Mouse (Mus musculus) embryonic facial prominence, embryonic 13.5 days (tissue): ENCODE measurements around the gene Acsbg2. TPM values are rescaled to one million over a fixed set of nuclear protein-coding genes. Genes with fewer than 3 reads are reported as not detected.

Experiments used
- ATAC-seq: fragments of 200-750 bp; cut with Nextera tagmentation; 2 replicates; pipeline ENCODE4 v1.8.0; 2017; ENCODE audit warnings: low read depth; ENCODE audit not compliant: insufficient number of reproducible peaks, insufficient read depth, low FRiP score, low TSS enrichment
- H3K27ac ChIP-seq: fragments of 300-500 bp; sonication (generic); 2 replicates; pipeline ENCODE4 v1.5.1; 2015; ENCODE audit warnings: moderate library complexity, mild to moderate bottlenecking, inconsistent platforms
- H3K27me3 ChIP-seq: fragments of 300-500 bp; sonication (generic); 2 replicates; pipeline ENCODE4 v1.6.1; 2015; ENCODE audit warnings: mild to moderate bottlenecking, inconsistent platforms
- H3K36me3 ChIP-seq: fragments of 300-500 bp; sonication (generic); 2 replicates; pipeline ENCODE4 v1.6.1; 2015; ENCODE audit warnings: mild to moderate bottlenecking, inconsistent platforms
- H3K4me1 ChIP-seq: fragments of 300-500 bp; sonication (generic); 2 replicates; pipeline ENCODE4 v1.6.1; 2015; ENCODE audit warnings: inconsistent platforms
- H3K4me2 ChIP-seq: fragments of 300-500 bp; sonication (generic); 2 replicates; pipeline ENCODE4 v1.6.1; 2015; ENCODE audit warnings: moderate library complexity, mild to moderate bottlenecking, inconsistent platforms
- H3K4me3 ChIP-seq: fragments of 300-500 bp; sonication (generic); 2 replicates; pipeline ENCODE4 v1.5.1; 2015; ENCODE audit warnings: mild to moderate bottlenecking, inconsistent platforms
- H3K9ac ChIP-seq: fragments of 300-500 bp; sonication (generic); 2 replicates; pipeline ENCODE4 v1.6.1; 2015; ENCODE audit warnings: mild to moderate bottlenecking, inconsistent platforms
- H3K9me3 ChIP-seq: fragments of 300-500 bp; sonication (generic); 2 replicates; pipeline ENCODE4 v1.6.1; 2016; ENCODE audit warnings: inconsistent platforms
- WGBS: fragments of 180-500 bp; shearing (Covaris S2); methylation state at CpG from one replicate; pipeline ENCODE4 v1.1.7; 2015; ENCODE audit warnings: mixed read lengths; 5-methylcytosine and 5-hydroxymethylcytosine counted together
- polyA plus RNA-seq: library from polyadenylated mRNA; unstranded; fragments of >200 nt; fragmentation: Nextera tagmentation; extraction: Ambion mirVana; gene quantifications from 2 replicates; pipeline ENCODE4 v1.2.1, GENCODE M21; 2015

Acsbg2 gene
- polyA plus RNA-seq, 1 experiment from 2014 or later: not detected

DNA sequence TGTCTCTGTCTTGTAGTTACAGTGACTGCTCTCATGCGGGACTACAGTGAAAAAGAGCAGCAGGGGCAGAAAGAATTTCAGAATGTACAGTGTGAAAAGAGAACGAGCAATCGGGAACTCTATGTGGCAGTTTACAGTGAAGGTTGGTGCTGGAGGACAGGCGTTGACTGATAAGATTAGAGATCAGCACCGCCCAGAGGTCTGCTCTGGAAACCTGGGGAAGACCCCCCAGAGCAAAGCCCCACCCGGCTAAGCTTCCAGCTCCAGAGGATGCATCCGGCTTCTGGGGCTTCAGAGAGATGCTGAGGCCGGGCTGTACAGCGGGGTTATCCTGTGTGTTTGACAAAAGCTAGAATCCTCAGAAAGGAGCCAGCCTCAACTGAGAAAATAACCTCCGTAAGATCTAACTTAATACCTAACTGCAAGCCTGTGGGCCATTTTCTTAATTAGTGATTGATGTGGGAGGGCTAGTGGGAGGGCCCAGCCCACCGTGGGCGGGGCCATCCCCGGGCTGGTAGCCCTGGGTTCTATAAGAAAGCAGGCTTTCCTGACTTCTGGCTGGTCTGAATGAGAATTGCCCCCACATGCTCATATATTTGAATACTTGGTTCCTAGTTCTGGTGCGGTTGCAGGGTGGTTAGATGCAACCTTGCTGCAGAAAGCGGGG, 3.8 kb downstream of the Acsbg2 start:
- H3K9ac ChIP-seq: no peak overlapping the region
- H3K9me3 ChIP-seq: peaks cover 6% of the 10 kb centered on the region
- H3K36me3 ChIP-seq: no peaks in the 10 kb centered on the region
- no peak for ATAC-seq
- H3K27ac ChIP-seq: no peak overlapping the region
- no peak overlapping the region for H3K4me2 ChIP-seq
- 72% methylated on average over 15 of the region's 15 CpGs for WGBS
- H3K4me3 ChIP-seq: no peak overlapping the region
- no peaks in the 10 kb centered on the region for H3K27me3 ChIP-seq
- H3K4me1 ChIP-seq: peaks cover 3% of the 10 kb centered on the region; the same call in 1 of the 2 replicates

DNA sequence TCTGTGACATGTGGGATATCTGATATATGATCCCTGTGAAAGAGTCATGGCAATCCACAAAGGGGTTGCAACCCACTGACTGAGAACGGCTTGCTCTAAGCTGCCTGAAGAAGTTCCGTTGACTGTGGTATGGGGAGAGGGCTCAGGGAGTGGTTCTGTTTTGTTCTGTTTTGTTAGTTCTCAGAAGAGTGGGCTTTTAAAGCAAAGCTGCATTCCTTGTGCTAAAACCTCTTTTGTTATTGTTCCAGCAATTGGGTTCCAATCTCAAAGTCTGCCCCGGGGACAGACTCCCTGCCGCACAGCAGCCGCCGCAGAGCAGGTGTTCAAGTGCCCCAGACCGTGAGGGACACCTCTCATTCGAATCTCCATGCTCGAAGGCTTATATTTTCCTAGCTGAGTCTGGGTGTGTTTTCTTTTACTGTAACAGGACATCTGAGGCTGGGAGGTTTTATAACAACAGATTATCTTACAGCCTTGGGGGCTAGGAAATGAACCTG, 4.7 kb downstream of the Acsbg2 start:
- no peaks in the 10 kb centered on the region for H3K27me3 ChIP-seq
- no peaks in the 10 kb centered on the region for H3K36me3 ChIP-seq
- H3K4me1 ChIP-seq: peaks cover 3% of the 10 kb centered on the region; the same call in 1 of the 2 replicates
- 37% methylated on average over 9 of the region's 9 CpGs for WGBS
- no peak overlapping the region for H3K27ac ChIP-seq
- no peak for ATAC-seq
- no peak overlapping the region for H3K4me2 ChIP-seq
- no peak overlapping the region for H3K4me3 ChIP-seq
- H3K9me3 ChIP-seq: peaks cover 6% of the 10 kb centered on the region
- no peak overlapping the region for H3K9ac ChIP-seq

DNA sequence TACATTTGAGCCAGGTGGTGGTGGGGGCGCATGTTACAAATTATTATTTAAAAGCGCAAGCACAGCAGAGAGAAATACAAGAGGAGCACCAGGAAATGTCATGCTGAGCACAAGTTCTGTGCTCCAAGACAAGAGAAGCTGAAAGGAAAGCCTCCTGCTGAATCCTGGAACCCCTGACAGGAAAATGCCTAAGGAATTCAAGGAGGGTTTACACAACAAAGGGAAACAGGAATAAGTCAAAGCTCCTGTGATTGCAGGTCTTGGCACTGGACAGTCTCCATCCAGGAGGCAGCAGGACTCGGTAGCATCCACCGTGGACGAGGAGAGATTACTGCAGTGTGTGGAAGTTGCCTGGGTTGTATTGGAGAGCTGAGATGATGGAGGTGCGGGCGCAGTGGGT, 8.2 kb downstream of the Acsbg2 start:
- Histone ChIP-seq H3K4me2 (no peak overlapping the region), H3K36me3 (no peaks in the 10 kb centered on the region), H3K9ac (no peak overlapping the region), H3K4me3 (no peak overlapping the region), H3K9me3 (peaks cover 6% of the 10 kb centered on the region), H3K4me1 (peaks cover 3% of the 10 kb centered on the region; the same call in 1 of the 2 replicates), H3K27ac (no peak overlapping the region), H3K27me3 (no peaks in the 10 kb centered on the region)
- no peak for ATAC-seq
- WGBS: 73% methylated on average over 7 of the region's 7 CpGs

DNA sequence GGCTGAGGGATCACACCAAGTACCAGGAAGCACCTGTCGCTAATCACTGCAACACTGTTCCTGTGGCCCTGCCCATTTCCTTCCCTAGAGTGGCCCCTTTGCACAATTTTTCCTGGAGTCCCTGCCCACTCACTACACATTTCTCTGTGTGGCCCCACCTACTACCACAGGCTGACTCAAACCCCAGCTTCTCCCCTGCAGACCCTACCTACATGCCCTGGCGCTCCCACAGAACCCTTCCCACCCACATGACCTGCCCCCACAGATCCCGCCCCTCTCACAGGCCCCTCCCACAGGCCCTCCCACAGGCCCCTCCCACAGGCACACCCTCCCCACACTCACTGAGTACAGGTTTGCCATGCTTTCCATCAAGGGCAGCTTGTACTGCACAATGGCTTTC, 13.1 kb downstream of the Acsbg2 start:
- Histone ChIP-seq H3K36me3 (no peaks in the 10 kb centered on the region), H3K9me3 (no peaks in the 10 kb centered on the region), H3K9ac (no peak overlapping the region), H3K27me3 (no peaks in the 10 kb centered on the region), H3K27ac (no peak overlapping the region), H3K4me3 (no peak overlapping the region), H3K4me2 (no peak overlapping the region), H3K4me1 (peaks cover 3% of the 10 kb centered on the region; the same call in 1 of the 2 replicates)
- WGBS: 55% methylated on average over 3 of the region's 3 CpGs
- no peak for ATAC-seq

DNA sequence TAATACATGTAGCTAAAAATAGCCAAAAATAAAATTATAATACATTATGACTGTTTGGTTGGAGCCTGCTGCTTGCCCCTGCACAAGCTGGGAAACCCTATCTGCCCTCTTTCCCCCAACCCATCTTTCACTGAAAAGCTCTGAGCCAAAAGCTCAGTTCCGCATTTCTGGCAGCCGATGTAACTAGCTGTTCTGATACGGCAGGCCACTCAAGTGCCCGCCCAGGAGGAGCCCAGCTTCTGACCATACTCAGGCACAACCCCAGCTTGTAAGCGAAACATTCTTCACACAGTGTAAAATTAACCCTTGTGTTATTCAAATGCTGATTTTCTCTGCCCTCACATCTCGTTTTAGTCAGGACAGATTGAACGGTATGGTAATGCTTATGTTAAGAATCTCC, 15.3 kb downstream of the Acsbg2 start:
- Histone ChIP-seq H3K36me3 (no peaks in the 10 kb centered on the region), H3K9ac (no peak overlapping the region), H3K27ac (no peak overlapping the region), H3K4me3 (no peak overlapping the region), H3K9me3 (no peaks in the 10 kb centered on the region), H3K27me3 (no peaks in the 10 kb centered on the region), H3K4me1 (no peaks in the 10 kb centered on the region), H3K4me2 (no peak overlapping the region)
- ATAC-seq: no peak
- WGBS: 45% methylated on average over 7 of the region's 7 CpGs

DNA sequence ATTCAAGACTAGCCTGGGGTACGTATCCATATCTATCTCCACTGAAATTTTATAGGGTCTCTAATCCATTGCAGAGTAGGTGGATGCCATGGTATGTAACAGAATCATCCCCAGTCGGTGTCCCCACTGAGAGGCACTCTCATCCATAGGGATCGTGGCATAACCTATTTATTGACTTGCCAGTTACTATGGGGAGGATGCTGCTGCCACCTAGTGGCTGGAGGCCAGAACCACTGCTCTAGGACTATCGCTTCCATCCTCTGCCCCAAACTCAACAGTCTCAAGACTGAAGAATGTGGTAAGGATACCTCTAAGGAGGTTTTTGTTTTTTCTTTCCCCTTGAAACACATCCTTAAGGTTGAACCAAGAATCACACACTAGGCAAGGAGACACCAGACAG, 16.0 kb downstream of the Acsbg2 start:
- no peak for ATAC-seq
- no peaks in the 10 kb centered on the region for H3K9me3 ChIP-seq
- H3K27me3 ChIP-seq: no peaks in the 10 kb centered on the region
- H3K27ac ChIP-seq: no peak overlapping the region
- no peak overlapping the region for H3K4me3 ChIP-seq
- no peak overlapping the region for H3K4me2 ChIP-seq
- no peaks in the 10 kb centered on the region for H3K36me3 ChIP-seq
- H3K4me1 ChIP-seq: no peaks in the 10 kb centered on the region
- H3K9ac ChIP-seq: no peak overlapping the region
- 50% methylated on average over 4 of the region's 4 CpGs for WGBS

DNA sequence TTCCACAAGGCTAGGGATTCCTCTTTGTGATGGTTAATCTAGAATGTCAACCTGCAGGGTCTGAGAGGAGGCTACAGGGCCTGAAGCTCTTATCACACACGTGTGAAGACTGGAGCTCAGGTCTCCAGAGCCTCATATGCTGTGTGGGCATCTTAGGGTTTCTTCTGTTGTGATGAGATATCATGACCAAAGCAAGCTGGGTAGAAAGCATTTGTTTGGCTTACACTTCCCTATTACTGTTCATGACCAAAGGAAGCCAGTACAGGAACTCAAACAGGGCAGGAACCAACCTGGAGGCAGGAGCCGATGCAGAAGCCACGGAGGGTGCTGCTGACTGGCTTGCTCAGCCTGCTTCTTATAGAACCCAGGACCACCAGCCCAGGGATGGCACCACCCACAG, 18.8 kb downstream of the Acsbg2 start:
- WGBS: 78% methylated on average over 3 of the region's 3 CpGs

DNA sequence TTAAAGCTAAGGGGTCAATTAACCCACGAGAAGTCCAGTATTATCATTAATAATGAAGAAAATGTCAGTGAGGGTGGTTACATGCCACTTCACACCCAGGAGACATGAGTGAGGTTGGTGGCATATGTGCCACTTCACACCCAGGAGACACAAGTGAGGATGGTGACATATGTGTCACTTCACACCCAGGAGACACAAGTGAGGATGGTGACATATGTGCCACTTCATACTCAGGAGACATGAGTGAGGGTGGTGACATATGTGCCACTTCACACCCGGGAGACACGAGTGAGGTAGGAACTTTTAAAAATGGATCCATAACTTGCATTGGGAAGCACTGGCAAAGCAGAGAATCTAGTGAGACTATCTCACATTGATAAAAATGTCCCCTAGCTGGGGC, 23.1 kb downstream of the Acsbg2 start:
- H3K27me3 ChIP-seq: 0 out of 2 replicates have a peak, but pooled peaks cover 4% of the 10 kb centered on the region
- WGBS: 77% methylated on average over 3 of the region's 3 CpGs
- no peaks in the 10 kb centered on the region for H3K36me3 ChIP-seq
- no peak for ATAC-seq
- H3K4me1 ChIP-seq: no peaks in the 10 kb centered on the region
- no peak overlapping the region for H3K4me2 ChIP-seq
- no peak overlapping the region for H3K27ac ChIP-seq
- H3K9ac ChIP-seq: no peak overlapping the region
- no peak overlapping the region for H3K4me3 ChIP-seq
- no peaks in the 10 kb centered on the region for H3K9me3 ChIP-seq

More for the DNA sequence above, 18.8 kb downstream of the Acsbg2 start:
- H3K36me3 ChIP-seq: no peaks in the 10 kb centered on the region
- no peak for ATAC-seq
- no peak overlapping the region for H3K27ac ChIP-seq
- no peaks in the 10 kb centered on the region for H3K9me3 ChIP-seq
- no peaks in the 10 kb centered on the region for H3K4me1 ChIP-seq
- H3K27me3 ChIP-seq: no peaks in the 10 kb centered on the region
- no peak overlapping the region for H3K4me3 ChIP-seq
- H3K9ac ChIP-seq: no peak overlapping the region
- no peak overlapping the region for H3K4me2 ChIP-seq

DNA sequence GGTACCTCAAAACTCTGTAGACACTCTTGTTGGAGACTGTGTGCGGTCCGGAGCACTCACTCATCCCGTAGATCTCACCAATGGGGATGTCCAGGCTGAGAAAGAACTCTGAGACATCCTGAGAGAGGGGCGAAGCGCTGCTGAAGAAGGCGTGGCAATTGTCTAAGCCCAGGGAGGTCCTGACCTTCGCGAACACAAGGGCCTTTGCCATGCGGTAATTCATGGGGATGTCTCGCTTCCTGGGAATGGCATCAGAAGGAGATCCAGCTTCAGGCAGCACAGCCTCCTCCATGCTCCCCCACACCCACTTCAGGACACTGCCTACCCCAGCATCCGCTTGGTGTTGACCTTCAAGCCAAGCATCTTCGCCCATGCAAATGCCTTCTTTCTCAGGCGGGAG, 24.5 kb downstream of the Acsbg2 start:
- 79% methylated on average over 13 of the region's 13 CpGs for WGBS
- Histone ChIP-seq H3K27ac (no peak overlapping the region), H3K9ac (no peak overlapping the region), H3K4me2 (no peak overlapping the region), H3K4me1 (no peaks in the 10 kb centered on the region), H3K4me3 (no peak overlapping the region), H3K36me3 (no peaks in the 10 kb centered on the region), H3K9me3 (no peaks in the 10 kb centered on the region), H3K27me3 (0 out of 2 replicates have a peak, but pooled peaks cover 4% of the 10 kb centered on the region)
- no peak for ATAC-seq

DNA sequence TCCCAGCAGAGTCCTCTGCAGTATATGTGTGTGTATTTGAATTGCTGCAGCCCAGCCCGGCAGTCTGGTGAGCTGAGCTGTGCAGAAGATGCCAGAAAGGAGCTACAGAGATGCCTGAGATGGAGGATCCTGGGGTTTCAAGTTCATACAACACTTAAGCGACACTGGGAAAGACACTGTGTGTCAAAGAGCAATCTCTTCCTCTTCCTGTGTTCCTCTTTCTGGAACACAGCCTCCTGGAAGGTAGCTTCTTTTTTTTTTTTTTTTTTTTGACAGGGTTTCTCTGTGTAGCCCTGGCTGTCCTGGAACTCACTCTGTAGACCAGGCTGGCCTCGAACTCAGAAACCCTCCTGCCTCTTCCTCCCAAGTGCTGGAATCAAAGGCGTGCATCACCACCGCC, 25.5 kb downstream of the Acsbg2 start:
- ATAC-seq: no peak
- 82% methylated on average over 5 of the region's 5 CpGs for WGBS
- H3K27ac ChIP-seq: no peak overlapping the region
- H3K4me2 ChIP-seq: no peak overlapping the region
- H3K9me3 ChIP-seq: no peaks in the 10 kb centered on the region
- 0 out of 2 replicates have a peak, but pooled peaks cover 4% of the 10 kb centered on the region for H3K27me3 ChIP-seq
- H3K36me3 ChIP-seq: no peaks in the 10 kb centered on the region
- H3K4me1 ChIP-seq: no peaks in the 10 kb centered on the region
- H3K9ac ChIP-seq: no peak overlapping the region
- H3K4me3 ChIP-seq: no peak overlapping the region

DNA sequence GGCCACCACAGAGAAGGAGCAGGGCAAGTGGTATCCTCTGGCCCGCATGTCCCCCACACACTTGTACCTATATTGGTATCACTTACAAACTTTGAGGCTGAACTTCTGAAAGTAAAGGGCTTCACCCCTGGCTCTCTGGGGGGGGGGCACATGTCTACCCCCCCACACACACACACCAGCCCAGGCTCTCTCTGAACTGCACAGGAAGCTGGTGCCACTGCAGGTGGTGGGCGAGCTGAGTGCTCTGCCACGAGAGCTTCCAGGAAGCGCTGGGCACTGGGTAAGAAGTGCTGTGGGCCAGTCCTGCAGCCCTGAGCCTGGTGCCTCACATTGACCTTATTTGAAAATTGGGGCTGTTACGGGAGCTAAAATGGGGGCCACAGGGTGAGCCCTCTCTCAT, 30.6 kb downstream of the Acsbg2 start:
- Histone ChIP-seq H3K27me3 (no peaks in the 10 kb centered on the region), H3K27ac (no peak overlapping the region), H3K4me1 (no peaks in the 10 kb centered on the region), H3K9ac (no peak overlapping the region), H3K36me3 (no peaks in the 10 kb centered on the region), H3K4me2 (no peak overlapping the region), H3K9me3 (no peaks in the 10 kb centered on the region), H3K4me3 (no peak overlapping the region)
- no peak for ATAC-seq
- WGBS: 81% methylated on average over 5 of the region's 5 CpGs

DNA sequence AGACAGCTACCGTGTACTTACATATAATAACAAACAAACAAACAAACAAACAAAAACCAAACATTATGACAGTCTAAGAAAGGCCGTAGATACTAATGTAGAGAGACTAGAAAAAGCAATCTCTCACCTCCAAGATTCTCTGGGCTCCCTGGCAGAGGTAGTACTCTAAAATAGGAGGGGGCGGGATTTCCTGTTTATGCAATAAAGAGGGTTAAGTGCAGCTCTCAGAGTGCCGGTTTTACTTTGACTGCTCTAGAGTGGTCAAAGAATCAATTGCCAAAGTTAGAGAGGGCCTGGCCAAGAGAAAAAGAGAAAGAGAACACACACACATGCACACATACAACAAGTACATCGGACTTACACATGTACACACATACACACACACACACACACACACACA, 32.1 kb downstream of the Acsbg2 start:
- Histone ChIP-seq H3K4me3 (no peak overlapping the region), H3K9ac (no peak overlapping the region), H3K4me2 (no peak overlapping the region), H3K27ac (no peak overlapping the region), H3K9me3 (no peaks in the 10 kb centered on the region), H3K36me3 (no peaks in the 10 kb centered on the region), H3K4me1 (no peaks in the 10 kb centered on the region), H3K27me3 (no peaks in the 10 kb centered on the region)
- ATAC-seq: no peak
- 79% methylated on average over 5 of the region's 5 CpGs for WGBS
